Mouse (Mus musculus) intestine, postnatal 0 days (tissue): ENCODE results near the gene Psmd5. TPM values are rescaled to one million over a fixed set of nuclear protein-coding genes. Genes with fewer than 3 reads are reported as not detected.
A peak's percentile ranks its signal among the peaks of the same experiment; 100 is the strongest.
"Not testable (repeated sequence)": the region's sequence is repeated elsewhere in the genome, so short reads cannot be mapped to it uniquely, and the experiment has no call there.

Experiments
- ATAC-seq: fragments of 200-750 bp; cut with Nextera tagmentation; 2 replicates; pipeline ENCODE4 v1.8.0; 2017; ENCODE audit warnings: mild to moderate bottlenecking, moderate TSS enrichment, moderate library complexity
- H3K27ac ChIP-seq: fragments of 300-500 bp; sonication (generic); 2 replicates; pipeline ENCODE4 v1.5.1; 2014; ENCODE audit warnings: mild to moderate bottlenecking, low read depth, low read length, moderate library complexity
- H3K27me3 ChIP-seq: fragments of 300-500 bp; sonication (generic); replicated peaks from 2 replicates; pipeline ENCODE4 v1.6.1; 2014; ENCODE audit warnings: low read length, mixed read lengths; ENCODE audit not compliant: control insufficient read depth, insufficient read depth
- H3K36me3 ChIP-seq: fragments of 300-500 bp; sonication (generic); 2 replicates; pipeline ENCODE4 v1.6.1; 2014; ENCODE audit warnings: mild to moderate bottlenecking, moderate library complexity; ENCODE audit not compliant: control insufficient read depth, insufficient read depth
- H3K4me1 ChIP-seq: fragments of 300-500 bp; sonication (generic); replicated peaks from 2 replicates; pipeline ENCODE4 v1.6.1; 2014; ENCODE audit warnings: antibody characterized with exemption, low read length, mixed read lengths; ENCODE audit not compliant: control insufficient read depth, insufficient read depth
- H3K4me2 ChIP-seq: fragments of 300-500 bp; sonication (generic); replicated peaks from 2 replicates; pipeline ENCODE4 v1.6.1; 2014; ENCODE audit warnings: low read depth, mild to moderate bottlenecking, moderate library complexity
- H3K4me3 ChIP-seq: fragments of 300-500 bp; sonication (generic); 2 replicates; pipeline ENCODE4 v1.5.1; 2014; ENCODE audit warnings: low read depth, low read length
- H3K9ac ChIP-seq: fragments of 300-500 bp; sonication (generic); 2 replicates; pipeline ENCODE4 v1.6.1; 2014; ENCODE audit warnings: mild to moderate bottlenecking, low read depth, low read length
- H3K9me3 ChIP-seq: fragments of 300-500 bp; sonication (generic); 2 replicates; pipeline ENCODE4 v1.6.1; 2016; ENCODE audit warnings: mixed run types; ENCODE audit not compliant: control insufficient read depth
- CTCF ChIP-seq: sonication (generic); IDR thresholded peaks from 2 replicates; pipeline ENCODE4 v1.5.1; 2016; ENCODE audit warnings: low read depth, mild to moderate bottlenecking, control low read depth, antibody characterized with exemption, moderate library complexity
- WGBS: fragments of 180-500 bp; shearing (Covaris S2); extraction: QIAGEN DNeasy Blood & Tissue Kit; methylation state at CpG from one replicate; pipeline ENCODE4 v1.1.7; 2014; 5-methylcytosine and 5-hydroxymethylcytosine counted together
- polyA plus RNA-seq: library from polyadenylated mRNA; unstranded; fragments of >200 nt; fragmentation: Nextera tagmentation; extraction: Ambion mirVana; gene quantifications from 2 replicates; pipeline ENCODE4 v1.2.1, GENCODE M21; 2015

Gene Psmd5
- polyA plus RNA-seq, 1 experiment from 2014 or later: 47.5 TPM

- ATAC-seq: no peak
- WGBS: 91% methylated on average over 8 of the region's 8 CpGs
Measured at GRCm38 (mm10) chr2:34857728-34858127, 17.0 kb downstream of the Psmd5 start.

GRCm38 (mm10) chr2:34855265-34855664 is 19.5 kb downstream of the Psmd5 start:
- WGBS: 95% methylated on average over 4 of the region's 4 CpGs
- Histone ChIP-seq H3K4me3 (no peak overlapping the region), H3K27me3 (no peaks in the 10 kb centered on the region), H3K36me3 (peaks cover 92% of the 10 kb centered on the region), H3K9ac (no peak overlapping the region), H3K27ac (no peak overlapping the region), H3K4me1 (no peaks in the 10 kb centered on the region), H3K9me3 (no peaks in the 10 kb centered on the region), H3K4me2 (no peak overlapping the region)
- peak; percentile 56 for TF ChIP-seq CTCF
- ATAC-seq: no peak

More at GRCm38 (mm10) chr2:34857728-34858127, 17.0 kb downstream of the Psmd5 start:
- Histone ChIP-seq H3K4me2 (no peak overlapping the region), H3K27ac (no peak overlapping the region), H3K36me3 (peaks cover 89% of the 10 kb centered on the region), H3K4me3 (no peak overlapping the region), H3K9me3 (no peaks in the 10 kb centered on the region), H3K27me3 (no peaks in the 10 kb centered on the region), H3K9ac (no peak overlapping the region), H3K4me1 (no peaks in the 10 kb centered on the region)
- no peak for TF ChIP-seq CTCF

- no peak overlapping the region for H3K4me3 ChIP-seq
- H3K4me1 ChIP-seq: no peaks in the 10 kb centered on the region
- no peak overlapping the region for H3K27ac ChIP-seq
- no peak overlapping the region for H3K9ac ChIP-seq
- no peak overlapping the region for H3K4me2 ChIP-seq
- no peak for TF ChIP-seq CTCF
- no peaks in the 10 kb centered on the region for H3K9me3 ChIP-seq
- H3K36me3 ChIP-seq: peaks cover 20% of the 10 kb centered on the region
- no peak for ATAC-seq
- H3K27me3 ChIP-seq: no peaks in the 10 kb centered on the region
- 90% methylated on average over 1 of the region's 1 CpGs for WGBS
Measured at GRCm38 (mm10) chr2:34847702-34848101, 27.1 kb downstream of the Psmd5 start.

GRCm38 (mm10) chr2:34843211-34843939 is 31.4 kb downstream of the Psmd5 start:
- Histone ChIP-seq H3K4me3 (no peak overlapping the region), H3K4me2 (no peak overlapping the region), H3K4me1 (no peaks in the 10 kb centered on the region), H3K9ac (no peak overlapping the region), H3K9me3 (no peaks in the 10 kb centered on the region), H3K36me3 (no peaks in the 10 kb centered on the region), H3K27ac (no peak overlapping the region), H3K27me3 (no peaks in the 10 kb centered on the region)
- no peak for ATAC-seq
- TF ChIP-seq CTCF: no peak
- WGBS: 74% methylated on average over 11 of the region's 11 CpGs

GRCm38 (mm10) chr2:34841706-34842105 is 33.1 kb downstream of the Psmd5 start:
- no peak for ATAC-seq
- H3K4me3 ChIP-seq: no peak overlapping the region
- no peaks in the 10 kb centered on the region for H3K36me3 ChIP-seq
- no peaks in the 10 kb centered on the region for H3K27me3 ChIP-seq
- TF ChIP-seq CTCF: no peak
- H3K4me1 ChIP-seq: no peaks in the 10 kb centered on the region
- H3K9me3 ChIP-seq: no peaks in the 10 kb centered on the region
- 90% methylated on average over 8 of the region's 8 CpGs for WGBS
- H3K4me2 ChIP-seq: no peak overlapping the region
- H3K27ac ChIP-seq: no peak overlapping the region
- no peak overlapping the region for H3K9ac ChIP-seq

- H3K36me3 ChIP-seq, H3K4me1 ChIP-seq, H3K9ac ChIP-seq, ATAC-seq, H3K27ac ChIP-seq, H3K4me3 ChIP-seq, H3K4me2 ChIP-seq, H3K9me3 ChIP-seq, H3K27me3 ChIP-seq: not testable (repeated sequence)
- WGBS: 85% methylated on average over 5 of the region's 5 CpGs
- TF ChIP-seq CTCF: peak; percentile 37
Measured at GRCm38 (mm10) chr2:34840143-34840542, 34.6 kb downstream of the Psmd5 start.
